Comparison of ENCODE assay signal across 27 mouse cellular contexts in the genomic region with DNA sequence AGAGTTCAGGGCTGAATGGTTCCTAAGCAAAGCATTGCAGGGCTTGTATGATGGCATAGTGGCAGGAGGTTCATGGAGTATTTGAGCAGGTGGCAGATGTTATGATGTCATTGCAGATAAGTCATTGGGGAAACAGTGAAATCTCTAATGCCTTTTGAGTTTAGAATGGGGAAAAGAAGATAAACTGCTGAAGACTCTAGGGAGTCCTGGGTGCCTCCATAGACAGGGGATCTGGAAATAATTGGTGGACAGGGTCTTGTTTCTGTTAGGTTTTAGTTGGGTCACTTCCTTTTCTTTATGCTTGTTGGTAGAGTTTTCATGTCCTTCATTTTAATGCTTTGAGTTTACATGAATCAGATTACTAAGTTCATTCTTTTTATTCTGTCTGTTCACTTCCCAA.
DNase-seq lines count a peak whose midpoint lies in the region; ATAC-seq and TF ChIP-seq lines count a peak whose summit lies in the region.
"Had no signal": no experiment of that assay in that cellular context is flagged by ENCODE, and none has a peak within 500 bp of the region (broad histone marks: within the 10 kb centered on the region; RNA-seq: fewer than 3 reads in every experiment).

No protein-coding gene starts in this region.

- H3K4me1 ChIP-seq in heart, embryonic 16.5 days (ENCODE audit: control insufficient read depth, insufficient read depth, low read length) = peaks cover 12% of the 10 kb centered on the region
- H3K4me1 ChIP-seq in neural tube, embryonic 11.5 days (ENCODE audit: control insufficient read depth, insufficient read depth, low read length) = peaks cover 10% of the 10 kb centered on the region; the same call in 1 of the 2 replicates
- peaks cover 24% of the 10 kb centered on the region for H3K4me1 ChIP-seq in neural tube, embryonic 15.5 days
- peaks cover 6% of the 10 kb centered on the region; the same call in 1 of the 2 replicates for H3K4me1 ChIP-seq in neural tube, embryonic 14.5 days (ENCODE audit: control insufficient read depth, insufficient read depth, low read length)
- H3K4me1 ChIP-seq: embryonic facial prominence, embryonic 15.5 days had no signal

- no peak overlapping the region for H3K4me2 ChIP-seq in heart, embryonic 16.5 days (ENCODE audit: low read depth, low read length)
- no peak overlapping the region for H3K4me2 ChIP-seq in neural tube, embryonic 11.5 days (ENCODE audit: low read depth)
- no peak overlapping the region for H3K4me2 ChIP-seq in neural tube, embryonic 15.5 days
- H3K4me2 ChIP-seq in neural tube, embryonic 14.5 days (ENCODE audit: low read depth, low read length) = no peak overlapping the region
- H3K4me2 ChIP-seq: embryonic facial prominence, embryonic 12.5 days; embryonic facial prominence, embryonic 15.5 days; heart, embryonic 12.5 days; heart, embryonic 15.5 days; hindbrain, embryonic 14.5 days had no signal

- H3K9me3 ChIP-seq in heart, embryonic 16.5 days (replicated peaks; ENCODE audit: control insufficient read depth, low read length) = no peaks in the 10 kb centered on the region
- H3K9me3 ChIP-seq in neural tube, embryonic 11.5 days (ENCODE audit: control insufficient read depth, low read length) = no peaks in the 10 kb centered on the region
- no peaks in the 10 kb centered on the region for H3K9me3 ChIP-seq in neural tube, embryonic 15.5 days (replicated peaks)
- H3K9me3 ChIP-seq in neural tube, embryonic 14.5 days (ENCODE audit: control insufficient read depth, low read length) = no peaks in the 10 kb centered on the region
- H3K9me3 ChIP-seq: embryonic facial prominence, embryonic 12.5 days; embryonic facial prominence, embryonic 15.5 days; G1E; heart, embryonic 12.5 days; heart, embryonic 15.5 days; hindbrain, embryonic 10.5 days had no signal

- no peak for DNase-seq in heart, adult 18-20 months
- no peak for DNase-seq in layer of hippocampus, adult 2 months (ENCODE audit: low spot score in 2 of 2)
- DNase-seq in layer of hippocampus, adult 8-10 months (ENCODE audit: low spot score in 2 of 2) = no peak
- no peak for DNase-seq in neural tube, embryonic 11.5 days (ENCODE audit: low spot score)
- DNase-seq: adrenal gland, postnatal 14 days; B cell, adult 2 months; cerebellum, adult 11-12 months; cerebellum, adult 8-10 months; cerebellum, postnatal 10 days; cerebellum, postnatal 36 days; gastrocnemius, adult 2 months; gastrocnemius, postnatal 14 days; heart, adult 11 months; heart, postnatal 36 days had no signal

- H3K27me3 ChIP-seq in heart, embryonic 16.5 days (ENCODE audit: control insufficient read depth, insufficient read depth, low read length) = no peaks in the 10 kb centered on the region
- no peaks in the 10 kb centered on the region for H3K27me3 ChIP-seq in neural tube, embryonic 11.5 days (ENCODE audit: control insufficient read depth, insufficient read depth, low read length)
- no peaks in the 10 kb centered on the region for H3K27me3 ChIP-seq in neural tube, embryonic 15.5 days (replicated peaks)
- no peaks in the 10 kb centered on the region for H3K27me3 ChIP-seq in neural tube, embryonic 14.5 days (ENCODE audit: control insufficient read depth, insufficient read depth, low read length)
- H3K27me3 ChIP-seq: CH12.LX; embryonic facial prominence, embryonic 12.5 days; embryonic facial prominence, embryonic 15.5 days; heart, embryonic 12.5 days; heart, embryonic 15.5 days; Patski had no signal

- H3K36me3 ChIP-seq in heart, embryonic 16.5 days (ENCODE audit: control insufficient read depth, insufficient read depth) = peaks cover 4% of the 10 kb centered on the region; the same call in 1 of the 2 replicates
- no peaks in the 10 kb centered on the region for H3K36me3 ChIP-seq in neural tube, embryonic 11.5 days (ENCODE audit: control insufficient read depth, insufficient read depth, low read length)
- no peaks in the 10 kb centered on the region for H3K36me3 ChIP-seq in neural tube, embryonic 15.5 days
- H3K36me3 ChIP-seq in neural tube, embryonic 14.5 days (ENCODE audit: control insufficient read depth, insufficient read depth, low read length) = no peaks in the 10 kb centered on the region
- H3K36me3 ChIP-seq: embryonic facial prominence, embryonic 12.5 days; embryonic facial prominence, embryonic 15.5 days had no signal

- no peak for ATAC-seq in heart, embryonic 16.5 days (replicated peaks; ENCODE audit: extremely low read depth, insufficient read depth, low FRiP score)
- ATAC-seq in neural tube, embryonic 11.5 days (ENCODE audit: insufficient read depth, low FRiP score, low TSS enrichment) = peak; percentile 58; the same call in 1 of the 2 replicates
- no peak for ATAC-seq in neural tube, embryonic 15.5 days (ENCODE audit: low FRiP score)
- ATAC-seq in neural tube, embryonic 14.5 days (ENCODE audit: low read depth) = no peak
- ATAC-seq: forebrain, postnatal 0 days; Patski had no signal

- H3K27ac ChIP-seq in heart, embryonic 16.5 days (ENCODE audit: low read length) = peak overlapping the region; percentile 24; the same call in 1 of the 2 replicates
- peak overlapping the region; percentile 58 for H3K27ac ChIP-seq in layer of hippocampus, adult 2 months
- H3K27ac ChIP-seq in neural tube, embryonic 11.5 days (ENCODE audit: low read depth, low read length) = no peak overlapping the region
- no peak overlapping the region for H3K27ac ChIP-seq in neural tube, embryonic 15.5 days (replicated peaks)
- 0 out of 2 replicates have a peak overlapping the region, but pooled peaks have one; percentile 5 for H3K27ac ChIP-seq in neural tube, embryonic 14.5 days (ENCODE audit: low read depth, low read length)
- H3K27ac ChIP-seq: embryonic facial prominence, embryonic 12.5 days; embryonic facial prominence, embryonic 15.5 days; gastrocnemius, adult 2 months had no signal

- H3K9ac ChIP-seq in heart, embryonic 16.5 days (ENCODE audit: low read length) = no peak overlapping the region
- H3K9ac ChIP-seq in neural tube, embryonic 11.5 days (ENCODE audit: low read length) = no peak overlapping the region
- no peak overlapping the region for H3K9ac ChIP-seq in neural tube, embryonic 15.5 days (replicated peaks)
- no peak overlapping the region for H3K9ac ChIP-seq in neural tube, embryonic 14.5 days (replicated peaks; ENCODE audit: low read depth, low read length)
- H3K9ac ChIP-seq: embryonic facial prominence, embryonic 12.5 days; embryonic facial prominence, embryonic 15.5 days; forebrain, postnatal 0 days; heart, embryonic 12.5 days; heart, embryonic 15.5 days; hindbrain, embryonic 14.5 days had no signal

- no peak for TF ChIP-seq CTCF in layer of hippocampus, adult 2 months (conservative IDR thresholded peaks at IDR 0.05)

- H3K4me3 ChIP-seq in heart, embryonic 16.5 days (ENCODE audit: low read length) = no peak overlapping the region
- H3K4me3 ChIP-seq in layer of hippocampus, adult 2 months = no peak overlapping the region
- H3K4me3 ChIP-seq in neural tube, embryonic 11.5 days (ENCODE audit: low read depth, low read length) = no peak overlapping the region
- no peak overlapping the region for H3K4me3 ChIP-seq in neural tube, embryonic 15.5 days (replicated peaks)
- no peak overlapping the region for H3K4me3 ChIP-seq in neural tube, embryonic 14.5 days (ENCODE audit: low read depth, low read length)
- H3K4me3 ChIP-seq: embryonic facial prominence, embryonic 12.5 days; embryonic facial prominence, embryonic 15.5 days; gastrocnemius, adult 2 months; heart, embryonic 12.5 days; heart, embryonic 15.5 days; hindbrain, embryonic 10.5 days had no signal

Comparison
In these comparisons a context has a peak if more than half of its experiments do, and no peak if none do; other contexts are left out.
1. H3K27ac ChIP-seq: peak in heart, embryonic 16.5 days (single experiment), layer of hippocampus, adult 2 months (single experiment) and neural tube, embryonic 14.5 days (single experiment); none in neural tube, embryonic 11.5 days (single experiment) and neural tube, embryonic 15.5 days (single experiment).